Mouse (Mus musculus): ENCODE measurements around the gene Syk. TPM values are rescaled to one million over a fixed set of nuclear protein-coding genes. Genes with fewer than 3 reads are reported as not detected.

Syk gene
- polyA plus RNA-seq, 1 experiment from 2014 or later = 1.0 TPM

GRCm38 (mm10) chr13:52603704-52604349 lies 20.9 kb downstream of the Syk start:
- H3K4me1 ChIP-seq (ENCODE audit: control insufficient read depth, insufficient read depth, low read length) = no peaks in the 10 kb centered on the region
- ATAC-seq (no peak), DNase-seq (ENCODE audit: low spot score) (peak; percentile 27)
- no peaks in the 10 kb centered on the region for H3K36me3 ChIP-seq (ENCODE audit: control insufficient read depth, insufficient read depth, low read length)
- H3K4me3 ChIP-seq (ENCODE audit: low read depth, low read length) = no peak overlapping the region
- no peak overlapping the region for H3K27ac ChIP-seq (ENCODE audit: low read depth, low read length)
- 79% methylated on average over 6 of the region's 6 CpGs for WGBS
- no peak overlapping the region for H3K9ac ChIP-seq (ENCODE audit: low read length)
- no peaks in the 10 kb centered on the region for H3K9me3 ChIP-seq (replicated peaks; ENCODE audit: control insufficient read depth, low read length)
- no peak overlapping the region for H3K4me2 ChIP-seq (ENCODE audit: low read length)
- no peaks in the 10 kb centered on the region for H3K27me3 ChIP-seq (replicated peaks; ENCODE audit: control insufficient read depth, insufficient read depth, low read length)

DNA sequence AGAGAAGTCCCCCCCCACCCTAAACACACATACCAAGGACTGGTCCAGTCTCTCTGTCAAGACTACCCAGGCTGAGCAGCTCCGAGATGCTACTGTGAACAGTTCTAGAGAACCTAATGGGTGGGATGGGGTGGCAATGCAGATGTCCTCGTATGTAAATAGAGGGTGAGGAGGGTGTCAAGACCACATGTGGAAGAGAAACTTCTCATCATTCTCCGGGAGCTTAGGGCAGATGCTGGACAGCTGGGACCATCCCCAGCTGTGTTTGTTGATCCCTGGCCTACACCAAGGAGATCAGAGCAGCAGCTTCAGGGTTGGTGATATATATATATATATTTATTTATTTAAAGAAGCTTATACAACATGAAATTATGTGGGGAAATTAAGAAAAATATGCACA lies 22.0 kb downstream of the Syk start:
- H3K36me3 ChIP-seq (ENCODE audit: control insufficient read depth, insufficient read depth, low read length) = no peaks in the 10 kb centered on the region
- DNase-seq (ENCODE audit: low spot score) (no peak), ATAC-seq (no peak)
- no peak overlapping the region for H3K4me3 ChIP-seq (ENCODE audit: low read depth, low read length)
- H3K4me2 ChIP-seq (ENCODE audit: low read length) = no peak overlapping the region
- 90% methylated on average over 3 of the region's 3 CpGs for WGBS
- H3K27ac ChIP-seq (ENCODE audit: low read depth, low read length) = no peak overlapping the region
- H3K4me1 ChIP-seq (ENCODE audit: control insufficient read depth, insufficient read depth, low read length) = no peaks in the 10 kb centered on the region
- H3K9me3 ChIP-seq (replicated peaks; ENCODE audit: control insufficient read depth, low read length) = no peaks in the 10 kb centered on the region
- no peak overlapping the region for H3K9ac ChIP-seq (ENCODE audit: low read length)
- H3K27me3 ChIP-seq (replicated peaks; ENCODE audit: control insufficient read depth, insufficient read depth, low read length) = no peaks in the 10 kb centered on the region

GRCm38 (mm10) chr13:52605911-52606310 lies 22.9 kb downstream of the Syk start:
- ATAC-seq (no peak), DNase-seq (ENCODE audit: low spot score) (no peak)
- no peaks in the 10 kb centered on the region for H3K36me3 ChIP-seq (ENCODE audit: control insufficient read depth, insufficient read depth, low read length)
- no peaks in the 10 kb centered on the region for H3K9me3 ChIP-seq (replicated peaks; ENCODE audit: control insufficient read depth, low read length)
- no peak overlapping the region for H3K27ac ChIP-seq (ENCODE audit: low read depth, low read length)
- H3K9ac ChIP-seq (ENCODE audit: low read length) = no peak overlapping the region
- H3K4me2 ChIP-seq (ENCODE audit: low read length) = no peak overlapping the region
- H3K4me1 ChIP-seq (ENCODE audit: control insufficient read depth, insufficient read depth, low read length) = no peaks in the 10 kb centered on the region
- H3K27me3 ChIP-seq (replicated peaks; ENCODE audit: control insufficient read depth, insufficient read depth, low read length) = no peaks in the 10 kb centered on the region
- WGBS = 61% methylated on average over 4 of the region's 4 CpGs
- no peak overlapping the region for H3K4me3 ChIP-seq (ENCODE audit: low read depth, low read length)

GRCm38 (mm10) chr13:52606656-52607275 lies 23.8 kb downstream of the Syk start:
- ATAC-seq = no peak
- no peak overlapping the region for H3K4me2 ChIP-seq (ENCODE audit: low read length)
- no peaks in the 10 kb centered on the region for H3K9me3 ChIP-seq (replicated peaks; ENCODE audit: control insufficient read depth, low read length)
- H3K4me1 ChIP-seq (ENCODE audit: control insufficient read depth, insufficient read depth, low read length) = no peaks in the 10 kb centered on the region
- no peak overlapping the region for H3K4me3 ChIP-seq (ENCODE audit: low read depth, low read length)
- H3K9ac ChIP-seq (ENCODE audit: low read length) = no peak overlapping the region
- 88% methylated on average over 3 of the region's 3 CpGs for WGBS
- no peaks in the 10 kb centered on the region for H3K36me3 ChIP-seq (ENCODE audit: control insufficient read depth, insufficient read depth, low read length)
- H3K27me3 ChIP-seq (replicated peaks; ENCODE audit: control insufficient read depth, insufficient read depth, low read length) = no peaks in the 10 kb centered on the region
- no peak for DNase-seq (ENCODE audit: low spot score)
- no peak overlapping the region for H3K27ac ChIP-seq (ENCODE audit: low read depth, low read length)

- H3K4me2 ChIP-seq (ENCODE audit: low read length) = no peak overlapping the region
- H3K36me3 ChIP-seq (ENCODE audit: control insufficient read depth, insufficient read depth, low read length) = no peaks in the 10 kb centered on the region
- no peaks in the 10 kb centered on the region for H3K27me3 ChIP-seq (replicated peaks; ENCODE audit: control insufficient read depth, insufficient read depth, low read length)
- no peak overlapping the region for H3K9ac ChIP-seq (ENCODE audit: low read length)
- WGBS = 95% methylated on average over 1 of the region's 1 CpGs
- H3K27ac ChIP-seq (ENCODE audit: low read depth, low read length) = no peak overlapping the region
- DNase-seq (ENCODE audit: low spot score) (no peak), ATAC-seq (no peak)
- H3K4me3 ChIP-seq (ENCODE audit: low read depth, low read length) = no peak overlapping the region
- no peaks in the 10 kb centered on the region for H3K9me3 ChIP-seq (replicated peaks; ENCODE audit: control insufficient read depth, low read length)
- no peaks in the 10 kb centered on the region for H3K4me1 ChIP-seq (ENCODE audit: control insufficient read depth, insufficient read depth, low read length)
These were observed 25.0 kb downstream of the Syk start for GRCm38 (mm10) chr13:52607964-52608363.

DNA sequence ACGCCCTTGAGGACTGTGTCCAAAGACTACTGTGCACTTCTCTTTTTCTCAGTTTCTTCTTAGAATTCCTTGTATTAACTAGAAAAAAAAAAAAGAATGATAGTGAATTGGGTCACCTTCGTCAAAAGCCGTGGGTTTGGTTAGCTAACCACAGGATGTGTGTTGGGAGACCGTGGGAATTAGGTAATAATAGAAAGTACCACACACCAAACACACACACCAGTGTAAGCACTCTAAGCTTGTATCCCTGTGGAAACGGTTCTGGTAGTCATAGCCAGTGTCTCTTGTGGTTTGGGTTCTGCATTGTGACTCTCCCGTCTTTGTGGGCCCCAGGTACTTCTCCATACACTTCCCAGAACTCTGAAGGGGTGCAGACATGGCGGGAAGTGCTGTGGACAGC lies 27.5 kb downstream of the Syk start:
- DNase-seq (ENCODE audit: low spot score) = no peak
- no peaks in the 10 kb centered on the region for H3K4me1 ChIP-seq (ENCODE audit: control insufficient read depth, insufficient read depth, low read length)
- no peak overlapping the region for H3K4me2 ChIP-seq (ENCODE audit: low read length)
- H3K4me3 ChIP-seq (ENCODE audit: low read depth, low read length) = no peak overlapping the region
- no peaks in the 10 kb centered on the region for H3K36me3 ChIP-seq (ENCODE audit: control insufficient read depth, insufficient read depth, low read length)
- H3K27me3 ChIP-seq (replicated peaks; ENCODE audit: control insufficient read depth, insufficient read depth, low read length) = no peaks in the 10 kb centered on the region
- H3K27ac ChIP-seq (ENCODE audit: low read depth, low read length) = no peak overlapping the region
- ATAC-seq = no peak
- no peaks in the 10 kb centered on the region for H3K9me3 ChIP-seq (replicated peaks; ENCODE audit: control insufficient read depth, low read length)
- H3K9ac ChIP-seq (ENCODE audit: low read length) = no peak overlapping the region
- 87% methylated on average over 7 of the region's 7 CpGs for WGBS

DNA sequence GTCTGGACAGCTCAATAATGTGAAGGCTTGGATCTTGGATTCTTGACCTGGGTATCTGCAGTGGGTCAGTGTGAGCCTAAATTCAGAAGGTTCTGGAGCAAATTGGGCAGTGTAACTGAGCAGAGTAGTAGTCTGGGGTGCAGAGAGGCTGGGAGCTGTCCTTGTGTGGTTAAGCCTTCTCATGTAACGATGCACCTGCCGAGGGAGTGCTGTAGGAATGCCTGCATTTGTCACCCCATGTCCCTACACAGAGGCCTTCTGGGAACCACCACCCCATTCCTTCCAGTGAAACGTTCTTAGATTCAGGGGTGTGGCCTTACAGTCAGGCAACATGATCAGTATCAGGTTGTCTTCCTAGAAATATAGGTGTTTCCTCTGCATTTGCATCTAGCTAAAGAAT lies 30.3 kb downstream of the Syk start:
- no peak for ATAC-seq

DNA sequence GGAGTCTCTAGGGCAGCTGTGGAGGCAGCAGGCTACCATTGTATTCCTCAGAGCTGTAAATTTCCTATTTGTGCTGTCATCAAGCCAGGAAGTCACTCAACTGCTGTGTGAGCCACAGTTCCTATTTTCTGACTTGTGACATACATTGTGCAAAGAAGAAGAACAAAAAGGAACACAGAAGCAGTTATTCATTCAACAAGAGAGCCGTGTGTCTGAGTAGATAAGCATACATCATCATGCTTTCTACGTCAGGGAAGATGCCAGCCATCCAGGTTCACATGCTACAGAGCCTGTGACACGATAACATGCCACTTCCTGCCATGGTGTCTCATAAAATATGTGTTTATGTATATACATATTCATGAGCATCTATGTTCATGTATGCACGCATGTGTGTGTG lies 32.1 kb downstream of the Syk start:
- 91% methylated on average over 4 of the region's 4 CpGs for WGBS

More for the DNA sequence above, 30.3 kb downstream of the Syk start:
- no peak overlapping the region for H3K27ac ChIP-seq (ENCODE audit: low read depth, low read length)
- no peaks in the 10 kb centered on the region for H3K36me3 ChIP-seq (ENCODE audit: control insufficient read depth, insufficient read depth, low read length)
- no peak overlapping the region for H3K9ac ChIP-seq (ENCODE audit: low read length)
- no peak overlapping the region for H3K4me3 ChIP-seq (ENCODE audit: low read depth, low read length)
- H3K9me3 ChIP-seq (replicated peaks; ENCODE audit: control insufficient read depth, low read length) = no peaks in the 10 kb centered on the region
- no peaks in the 10 kb centered on the region for H3K4me1 ChIP-seq (ENCODE audit: control insufficient read depth, insufficient read depth, low read length)
- no peak overlapping the region for H3K4me2 ChIP-seq (ENCODE audit: low read length)
- 78% methylated on average over 3 of the region's 3 CpGs for WGBS
- DNase-seq (ENCODE audit: low spot score) = no peak
- no peaks in the 10 kb centered on the region for H3K27me3 ChIP-seq (replicated peaks; ENCODE audit: control insufficient read depth, insufficient read depth, low read length)

GRCm38 (mm10) chr13:52617096-52617714 lies 34.2 kb downstream of the Syk start:
- ATAC-seq (no peak), DNase-seq (ENCODE audit: low spot score) (no peak)
- Histone ChIP-seq H3K27me3 (replicated peaks; ENCODE audit: control insufficient read depth, insufficient read depth, low read length) (no peaks in the 10 kb centered on the region), H3K4me3 (ENCODE audit: low read depth, low read length) (no peak overlapping the region), H3K27ac (ENCODE audit: low read depth, low read length) (no peak overlapping the region), H3K9ac (ENCODE audit: low read length) (no peak overlapping the region), H3K36me3 (ENCODE audit: control insufficient read depth, insufficient read depth, low read length) (no peaks in the 10 kb centered on the region), H3K4me1 (ENCODE audit: control insufficient read depth, insufficient read depth, low read length) (no peaks in the 10 kb centered on the region), H3K4me2 (ENCODE audit: low read length) (no peak overlapping the region), H3K9me3 (replicated peaks; ENCODE audit: control insufficient read depth, low read length) (no peaks in the 10 kb centered on the region)
- WGBS = 71% methylated on average over 11 of the region's 11 CpGs

More for the DNA sequence above, 32.1 kb downstream of the Syk start:
- ATAC-seq (no peak), DNase-seq (ENCODE audit: low spot score) (no peak)
- H3K27me3 ChIP-seq (replicated peaks; ENCODE audit: control insufficient read depth, insufficient read depth, low read length) = no peaks in the 10 kb centered on the region
- no peaks in the 10 kb centered on the region for H3K4me1 ChIP-seq (ENCODE audit: control insufficient read depth, insufficient read depth, low read length)
- no peaks in the 10 kb centered on the region for H3K9me3 ChIP-seq (replicated peaks; ENCODE audit: control insufficient read depth, low read length)
- H3K4me3 ChIP-seq (ENCODE audit: low read depth, low read length) = no peak overlapping the region
- no peak overlapping the region for H3K4me2 ChIP-seq (ENCODE audit: low read length)
- no peak overlapping the region for H3K9ac ChIP-seq (ENCODE audit: low read length)
- no peaks in the 10 kb centered on the region for H3K36me3 ChIP-seq (ENCODE audit: control insufficient read depth, insufficient read depth, low read length)
- H3K27ac ChIP-seq (ENCODE audit: low read depth, low read length) = no peak overlapping the region

Data from forebrain, embryonic 14.5 days (tissue).